Mouse (Mus musculus): ENCODE results near the gene Sema6b. TPM values are rescaled to one million over a fixed set of nuclear protein-coding genes. Genes with fewer than 3 reads are reported as not detected.

Gene Sema6b
- total RNA-seq (2021) (10 to 100 TPM in 1 of 2 experiments, 1 to 10 TPM in 1; 8.9 to 12.6 TPM), polyA plus RNA-seq (2012; rRNA removed) (5.3 and 8.6 TPM in 2 replicates)
- long read RNA-seq, partial matches to known transcripts = 0 of 18 reads
- long read RNA-seq, other reads (novel, unspliced or antisense) = 13 of 18 reads

DNA sequence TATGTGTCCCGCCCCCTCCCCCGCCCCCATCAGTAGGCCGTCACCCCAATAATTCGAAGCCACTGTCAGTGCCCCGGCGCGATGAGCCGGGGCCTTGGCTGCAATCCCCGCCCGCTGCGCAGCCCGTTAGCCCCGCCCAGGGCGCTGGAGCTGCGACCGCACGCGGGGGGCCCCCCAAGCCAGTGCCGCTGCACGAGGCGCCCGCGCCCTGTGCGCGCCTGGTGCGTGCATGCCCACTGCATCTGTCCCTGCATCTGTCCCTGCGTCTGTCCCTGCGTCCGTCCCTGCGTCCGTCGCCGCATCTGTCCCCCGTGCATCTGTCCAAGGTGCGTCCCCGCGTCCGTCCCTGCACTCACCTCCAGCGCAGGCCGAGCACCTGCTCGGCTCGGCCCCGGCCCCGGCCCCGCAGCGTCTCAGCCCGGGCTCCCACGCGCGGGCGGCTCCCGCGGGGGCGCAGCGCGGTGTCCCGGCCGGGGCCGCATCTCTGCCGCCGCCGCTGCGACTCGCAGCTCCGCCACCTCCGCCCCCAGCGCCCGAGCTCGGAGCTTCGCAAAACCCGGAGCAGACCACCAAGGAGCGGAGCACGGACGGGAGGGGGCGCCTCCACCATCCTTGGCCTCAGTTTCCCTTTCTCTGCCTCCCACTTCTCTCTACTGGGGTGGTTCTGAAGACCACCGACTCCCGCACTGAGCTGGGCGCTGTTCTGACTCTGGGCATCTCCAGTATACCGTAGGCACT lies at the start of gene Sema6b:
Gene Sema6b, minus strand, starts transcription at position 486 of the 738 bp plus-strand sequence.
- Histone ChIP-seq H3K4me3 (peak within 1 kb of the TSS; percentile 58), H3K4me1 (ENCODE audit: control insufficient read depth, insufficient read depth, low read length) (peaks cover 16% of the 10 kb centered on the region), H3K79me2 (replicated peaks; ENCODE audit: control insufficient read depth, insufficient read depth, low read length) (no peaks in the 10 kb centered on the region), H3K27ac (no peak within 1 kb of the TSS), H3K9ac (ENCODE audit: low read depth, low read length) (peak within 1 kb of the TSS; percentile 65), H3K27me3 (ENCODE audit: control insufficient read depth, insufficient read depth, low read length) (no peaks in the 10 kb centered on the region), H3K36me3 (ENCODE audit: control insufficient read depth, insufficient read depth, low read length) (no peaks in the 10 kb centered on the region)
- peak; percentile 64 to 83 for DNase-seq
- intact Hi-C loops (cut with DNase I) = no loop called here
- WGBS = 2% methylated on average over 78 of the region's 79 CpGs
- TF ChIP-seq POLR2A (IDR thresholded peaks at IDR 0.05; ENCODE audit: insufficient read depth, low read depth, low read length) = no peak
- no peak for TF ChIP-seq CTCF (IDR thresholded peaks at IDR 0.05)
- TF ChIP-seq EP300 (IDR thresholded peaks at IDR 0.05; ENCODE audit: insufficient read depth, low read depth, low read length) = no peak

DNA sequence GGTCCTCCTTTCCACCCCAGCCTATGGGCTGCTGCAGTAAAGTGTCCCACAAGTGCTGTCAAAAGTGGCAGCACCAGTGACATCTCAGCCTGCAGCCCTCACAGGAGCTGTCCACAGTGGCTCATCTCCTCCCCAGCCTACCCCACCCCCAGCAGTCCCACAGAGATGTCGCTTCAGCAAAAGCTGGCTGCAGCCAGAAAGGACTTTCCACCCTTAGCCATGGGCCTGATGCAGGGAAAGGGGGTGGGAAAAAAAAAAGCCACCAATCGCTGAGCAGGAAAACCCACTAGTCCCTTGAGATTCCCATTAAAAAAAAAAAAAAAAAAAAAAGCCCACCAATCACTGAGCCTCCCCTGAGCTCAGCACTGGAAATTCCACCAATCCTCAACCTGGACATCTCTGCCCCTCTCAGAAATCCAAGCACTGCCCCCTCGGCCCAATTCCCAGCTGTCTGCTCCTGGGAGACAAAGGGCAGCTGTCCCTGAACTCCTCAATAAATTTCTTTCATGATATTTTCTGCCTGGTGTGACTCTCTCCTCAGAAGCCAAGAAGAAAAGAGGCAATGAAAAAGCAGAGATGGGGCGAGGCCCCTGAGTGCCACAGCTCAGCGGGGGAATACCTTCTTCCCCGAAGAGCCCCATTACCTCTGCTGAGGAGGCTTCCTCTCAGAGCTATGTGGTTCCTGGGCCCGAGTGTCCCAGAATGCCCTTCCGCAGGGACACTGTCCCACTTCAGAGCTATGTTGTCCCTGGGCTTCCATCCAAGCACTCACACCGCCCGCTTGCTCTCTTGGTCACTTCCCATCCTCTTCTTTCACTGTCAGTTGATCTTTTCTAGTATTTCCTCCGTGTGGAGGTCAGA lies 45.4 kb upstream of the Sema6b start:
- H3K79me2 ChIP-seq (replicated peaks; ENCODE audit: control insufficient read depth, insufficient read depth, low read length) = no peaks in the 10 kb centered on the region
- peak overlapping the region; percentile 8; the same call in 1 of the 2 replicates for H3K9ac ChIP-seq (ENCODE audit: low read depth, low read length)
- H3K27me3 ChIP-seq (ENCODE audit: control insufficient read depth, insufficient read depth, low read length) = no peaks in the 10 kb centered on the region
- no peak overlapping the region for H3K4me3 ChIP-seq
- DNase-seq = peak; percentile 76 to 82
- no peaks in the 10 kb centered on the region for H3K36me3 ChIP-seq (ENCODE audit: control insufficient read depth, insufficient read depth, low read length)
- peak overlapping the region; percentile 85 for H3K27ac ChIP-seq
- 22% methylated on average over 11 of the region's 11 CpGs for WGBS
- intact Hi-C loops (cut with DNase I) = no loop called here
- 0 out of 2 replicates have a peak, but pooled peaks have one; percentile 32 for TF ChIP-seq EP300 (IDR thresholded peaks at IDR 0.05; ENCODE audit: insufficient read depth, low read depth, low read length)
- TF ChIP-seq CTCF (IDR thresholded peaks at IDR 0.05) = no peak
- peak; percentile 30 for TF ChIP-seq POLR2A (IDR thresholded peaks at IDR 0.05; ENCODE audit: insufficient read depth, low read depth, low read length)
- peaks cover 6% of the 10 kb centered on the region; the same call in 1 of the 2 replicates for H3K4me1 ChIP-seq (ENCODE audit: control insufficient read depth, insufficient read depth, low read length)

DNA sequence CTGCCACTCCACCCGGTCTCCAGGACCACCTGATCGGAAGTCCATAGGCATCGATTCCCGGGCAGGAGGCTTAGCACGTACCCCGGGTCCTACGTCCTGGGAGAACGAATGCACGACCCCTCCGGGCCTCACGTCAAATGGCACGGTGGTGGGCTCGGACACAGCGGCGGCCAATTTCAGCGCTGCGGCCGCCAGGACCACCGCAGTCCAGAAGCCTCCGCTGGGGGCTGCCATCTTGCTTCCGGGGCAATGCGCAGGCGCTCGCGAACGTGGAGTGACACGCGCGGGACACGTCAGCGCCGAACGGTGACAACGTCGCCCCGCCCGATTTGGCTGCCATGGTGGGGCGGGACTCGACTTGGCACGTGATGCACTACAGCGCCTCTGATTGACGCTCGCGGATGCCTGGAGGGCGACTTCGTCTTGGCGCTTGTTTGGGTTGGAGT lies 43.5 kb upstream of the Sema6b start, which contains the start of gene Mydgf:
Gene Mydgf, minus strand, starts transcription at position 263 of the 446 bp plus-strand sequence.
- no peaks in the 10 kb centered on the region for H3K36me3 ChIP-seq (ENCODE audit: control insufficient read depth, insufficient read depth, low read length)
- WGBS = under 1% methylated on average over 47 of the region's 47 CpGs
- peak within 1 kb of the TSS; percentile 77 for H3K27ac ChIP-seq
- no peaks in the 10 kb centered on the region for H3K79me2 ChIP-seq (replicated peaks; ENCODE audit: control insufficient read depth, insufficient read depth, low read length)
- peak; percentile 97 to 98 for DNase-seq
- peaks cover 6% of the 10 kb centered on the region; the same call in 1 of the 2 replicates for H3K4me1 ChIP-seq (ENCODE audit: control insufficient read depth, insufficient read depth, low read length)
- H3K4me3 ChIP-seq = peak within 1 kb of the TSS; percentile 100
- peak within 1 kb of the TSS; percentile 85 for H3K9ac ChIP-seq (ENCODE audit: low read depth, low read length)
- no peaks in the 10 kb centered on the region for H3K27me3 ChIP-seq (ENCODE audit: control insufficient read depth, insufficient read depth, low read length)
- peak; percentile 64; the same call in 1 of the 2 replicates for TF ChIP-seq EP300 (IDR thresholded peaks at IDR 0.05; ENCODE audit: insufficient read depth, low read depth, low read length)
- peak; percentile 77; the same call in 1 of the 2 replicates for TF ChIP-seq POLR2A (IDR thresholded peaks at IDR 0.05; ENCODE audit: insufficient read depth, low read depth, low read length)
- TF ChIP-seq CTCF (IDR thresholded peaks at IDR 0.05) = peak; percentile 37
- intact Hi-C loops (cut with DNase I) = loop anchor here (2.0 kb wide), 1 partner anchor 21 kb away; the partner anchor contains the start of gene Tnfaip8l1

DNA sequence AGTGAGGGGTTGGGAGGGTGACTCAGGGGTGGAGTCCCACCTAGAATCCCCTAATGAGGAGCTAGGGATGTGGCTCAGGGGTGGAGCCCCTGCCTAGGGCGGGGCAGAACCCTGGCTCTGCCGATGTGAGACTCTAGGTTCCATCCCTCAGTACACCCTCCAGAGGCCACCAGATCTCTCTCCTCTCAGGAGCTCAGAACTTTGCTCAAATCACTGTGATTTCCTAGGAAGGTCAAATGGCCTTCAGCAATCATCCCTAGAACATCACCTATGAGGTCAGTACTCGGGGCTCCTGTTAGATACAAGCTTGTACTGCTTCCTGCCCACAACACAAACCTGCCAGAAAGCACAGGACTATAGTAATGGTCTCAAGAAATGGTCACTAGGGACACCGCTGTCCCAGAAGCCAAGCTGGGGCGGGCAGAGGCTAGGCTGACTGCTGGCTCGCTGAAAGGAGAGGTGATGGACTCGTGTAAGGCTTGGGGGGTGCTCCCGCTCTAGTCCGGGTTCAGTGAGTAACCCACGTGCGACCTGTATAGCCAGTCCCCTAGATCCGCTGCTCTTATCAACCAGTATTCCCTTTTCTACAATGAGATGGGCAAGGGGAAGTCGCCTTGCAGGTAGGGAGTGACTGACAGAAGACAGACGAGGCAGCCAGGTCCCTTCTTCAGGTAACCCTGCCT lies 43.0 kb upstream of the Sema6b start:
- peaks cover 6% of the 10 kb centered on the region; the same call in 1 of the 2 replicates for H3K4me1 ChIP-seq (ENCODE audit: control insufficient read depth, insufficient read depth, low read length)
- no peaks in the 10 kb centered on the region for H3K79me2 ChIP-seq (replicated peaks; ENCODE audit: control insufficient read depth, insufficient read depth, low read length)
- no peaks in the 10 kb centered on the region for H3K27me3 ChIP-seq (ENCODE audit: control insufficient read depth, insufficient read depth, low read length)
- 3% methylated on average over 14 of the region's 14 CpGs for WGBS
- TF ChIP-seq POLR2A (IDR thresholded peaks at IDR 0.05; ENCODE audit: insufficient read depth, low read depth, low read length) = no peak
- no peak for TF ChIP-seq EP300 (IDR thresholded peaks at IDR 0.05; ENCODE audit: insufficient read depth, low read depth, low read length)
- no peak for TF ChIP-seq CTCF (IDR thresholded peaks at IDR 0.05)
- peak overlapping the region; percentile 77 for H3K27ac ChIP-seq
- H3K36me3 ChIP-seq (ENCODE audit: control insufficient read depth, insufficient read depth, low read length) = no peaks in the 10 kb centered on the region
- intact Hi-C loops (cut with DNase I) = loop anchor here (2.0 kb wide), 1 partner anchor 20 kb away; the partner anchor contains the start of gene Tnfaip8l1
- peak overlapping the region; percentile 100 for H3K4me3 ChIP-seq
- DNase-seq = peak in 1 of 2 experiments; percentile 19
- peak overlapping the region; percentile 85 for H3K9ac ChIP-seq (ENCODE audit: low read depth, low read length)

DNA sequence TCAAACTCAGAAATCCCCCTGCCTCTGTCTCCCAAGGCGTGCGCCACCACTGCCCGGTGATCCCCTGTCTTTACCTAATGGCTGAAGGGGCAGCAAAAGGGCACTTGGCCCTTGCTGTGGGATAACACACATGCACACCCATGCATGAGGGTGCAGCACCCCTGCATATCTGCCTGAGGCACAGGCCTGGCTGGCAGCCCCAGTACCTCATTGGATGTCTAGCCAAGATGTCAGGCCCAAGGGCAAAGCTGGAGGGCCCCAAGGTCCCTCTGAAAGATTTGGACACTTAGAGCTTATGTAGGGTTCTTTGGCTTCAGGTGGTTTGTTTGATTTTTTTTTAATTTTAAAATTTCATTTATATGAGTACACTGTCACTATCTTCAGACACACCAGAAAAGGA lies 35.3 kb upstream of the Sema6b start:
- no peak for DNase-seq
- intact Hi-C loops (cut with DNase I) = no loop called here
- no peaks in the 10 kb centered on the region for H3K36me3 ChIP-seq (ENCODE audit: control insufficient read depth, insufficient read depth, low read length)
- H3K4me3 ChIP-seq = no peak overlapping the region
- no peaks in the 10 kb centered on the region for H3K79me2 ChIP-seq (replicated peaks; ENCODE audit: control insufficient read depth, insufficient read depth, low read length)
- H3K4me1 ChIP-seq (ENCODE audit: control insufficient read depth, insufficient read depth, low read length) = no peaks in the 10 kb centered on the region; the same call in 1 of the 2 replicates
- no peaks in the 10 kb centered on the region for H3K27me3 ChIP-seq (ENCODE audit: control insufficient read depth, insufficient read depth, low read length)
- no peak overlapping the region for H3K9ac ChIP-seq (ENCODE audit: low read depth, low read length)
- H3K27ac ChIP-seq = no peak overlapping the region
- 96% methylated on average over 3 of the region's 3 CpGs for WGBS
- TF ChIP-seq CTCF (IDR thresholded peaks at IDR 0.05) (no peak), EP300 (IDR thresholded peaks at IDR 0.05; ENCODE audit: insufficient read depth, low read depth, low read length) (no peak), POLR2A (IDR thresholded peaks at IDR 0.05; ENCODE audit: insufficient read depth, low read depth, low read length) (no peak)

Measured in heart, adult 2 months (tissue).